Mouse (Mus musculus): ENCODE measurements at regions not wholly inside any gene's neighbourhood (a gene's known extent, or its start where the extent isn't known, plus 50 kb on each side); places are given as distances from the start of the nearest gene placed in this dataset.
A peak's percentile ranks its signal among the peaks of the same experiment; 100 is the strongest.

DNA sequence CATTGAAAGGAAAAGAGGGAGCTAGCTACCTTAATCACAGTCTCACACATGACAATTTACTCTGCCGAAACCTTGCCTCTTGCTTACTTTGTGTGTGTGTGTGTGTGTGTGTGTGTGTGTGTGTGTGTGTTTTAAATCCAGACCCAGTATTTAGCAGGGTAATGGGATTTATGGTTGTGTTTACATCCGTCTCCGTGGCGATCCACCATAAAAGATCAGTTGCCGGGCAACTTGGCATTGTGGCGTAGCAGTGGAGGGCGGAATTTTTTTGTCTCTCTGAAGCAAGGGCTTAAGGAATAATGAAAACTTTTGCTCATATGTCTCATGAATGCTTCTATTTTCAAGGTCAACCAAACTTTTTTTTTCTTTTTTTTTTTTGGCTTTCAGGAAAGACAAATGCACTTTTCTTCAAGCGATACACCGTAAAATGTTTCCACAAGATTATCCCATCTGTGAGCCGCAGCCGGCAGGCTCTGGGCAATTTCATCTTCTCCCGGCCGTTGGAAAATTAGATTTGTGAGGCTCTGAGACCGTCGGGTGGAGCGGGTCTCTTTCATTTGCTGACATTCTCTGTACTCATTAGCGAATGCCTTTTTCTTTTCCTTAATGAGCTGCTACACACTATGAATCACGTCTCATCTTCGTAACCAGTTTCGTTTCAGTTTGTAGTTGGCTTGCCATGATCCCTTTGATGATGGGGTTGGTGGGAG lies 53.9 kb upstream of the Ptch1 start:
- DNase-seq = peak; percentile 11

DNA sequence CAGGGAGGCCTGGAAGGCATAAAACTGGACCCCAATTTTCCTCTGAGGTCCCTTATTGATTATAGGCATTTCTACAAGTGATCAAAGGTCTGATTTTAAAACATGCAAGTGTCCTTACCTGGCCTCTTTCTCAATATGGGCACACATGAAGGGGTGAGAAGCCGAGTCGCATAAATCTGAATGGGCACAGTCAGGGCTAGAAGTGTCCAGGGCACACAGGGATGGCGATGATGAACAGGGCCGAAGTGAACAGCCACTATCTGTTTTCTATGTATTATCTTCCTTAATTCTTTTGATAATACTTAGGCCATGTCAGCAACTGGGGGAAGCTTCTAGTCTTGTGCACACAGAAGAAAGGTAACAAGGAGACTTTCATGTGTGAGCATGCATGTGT lies 54.5 kb upstream of the Ptch1 start:
- no peak for DNase-seq

DNA sequence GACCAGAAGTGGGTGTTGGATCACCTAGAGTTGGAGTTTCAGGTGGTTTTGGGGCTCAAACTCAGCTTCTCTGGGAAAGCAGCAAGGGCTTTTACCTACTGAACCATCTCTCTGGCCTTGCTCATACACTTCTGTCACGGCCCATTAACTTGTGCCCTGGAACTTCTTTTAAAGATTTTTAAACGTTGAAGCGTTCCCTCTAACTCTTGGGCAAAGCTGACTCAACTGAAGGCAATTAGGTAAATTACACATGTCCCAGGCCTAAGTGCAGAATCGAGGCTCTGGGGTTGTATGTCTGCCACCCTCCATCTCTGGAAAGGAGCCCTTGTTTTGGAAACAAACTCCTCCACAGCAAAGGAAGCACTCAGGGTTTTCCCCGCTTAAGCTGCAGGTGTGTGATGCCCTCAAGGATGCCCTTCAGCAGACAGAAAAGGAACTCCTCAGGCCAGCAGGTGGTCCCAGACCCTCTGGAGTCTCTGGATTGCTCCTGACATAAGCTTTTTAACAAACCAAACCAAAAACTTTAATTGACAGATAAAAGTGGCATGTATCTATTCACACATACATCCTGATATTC lies 58.5 kb upstream of the Ptch1 start:
- DNase-seq = no peak

- no peak for DNase-seq
These were observed 60.9 kb upstream of the Ptch1 start for GRCm38 (mm10) chr13:63634294-63634693.

GRCm38 (mm10) chr13:63641649-63642226 lies 68.3 kb upstream of the Ptch1 start:
- DNase-seq = no peak

DNA sequence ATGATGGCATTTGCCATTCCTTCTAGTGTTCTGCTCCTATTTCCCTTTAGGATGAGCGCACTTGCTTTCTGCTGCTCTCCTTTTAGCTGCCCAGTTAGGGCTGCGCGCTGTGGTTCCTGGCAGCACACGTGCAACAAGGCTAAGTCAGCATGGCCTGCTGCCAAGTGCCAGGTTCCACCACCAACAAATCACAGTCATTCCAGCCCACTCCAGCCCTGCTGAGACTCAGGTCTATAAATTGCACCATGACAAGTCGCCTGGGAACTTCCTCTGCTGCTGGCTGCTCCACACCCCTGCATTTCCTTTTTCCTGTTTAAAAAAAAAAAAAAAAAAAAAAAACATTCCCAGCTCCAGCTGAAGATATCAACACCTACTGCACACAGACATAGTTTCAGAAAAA lies 69.2 kb upstream of the Ptch1 start:
- DNase-seq = peak; percentile 24

- no peak for DNase-seq
These were observed 70.0 kb upstream of the Ptch1 start for GRCm38 (mm10) chr13:63643394-63643793.

DNA sequence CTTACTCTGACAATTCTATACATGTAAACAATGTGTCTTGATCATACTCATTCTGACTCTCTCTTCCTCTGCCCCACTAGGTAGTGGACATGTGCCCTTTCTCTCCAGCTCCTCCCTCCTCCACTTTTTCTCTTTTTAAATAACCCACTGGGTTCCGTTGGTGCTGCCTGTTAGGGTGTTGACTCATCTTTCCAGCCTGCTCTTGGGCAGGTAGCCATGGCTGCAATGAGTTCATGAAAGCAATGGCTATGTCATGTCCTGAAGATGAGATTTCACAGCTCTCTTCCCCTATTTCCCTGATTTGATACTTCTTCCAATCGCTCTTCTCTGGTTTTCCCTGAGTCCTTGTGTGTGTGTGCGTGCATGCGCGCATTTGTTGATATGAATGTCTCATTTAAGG lies 70.9 kb upstream of the Ptch1 start:
- no peak for DNase-seq

- no peak for DNase-seq
These were observed 75.8 kb upstream of the Ptch1 start for GRCm38 (mm10) chr13:63649058-63649647.

GRCm38 (mm10) chr13:63654514-63654913 lies 81.1 kb upstream of the Ptch1 start:
- DNase-seq = no peak

DNA sequence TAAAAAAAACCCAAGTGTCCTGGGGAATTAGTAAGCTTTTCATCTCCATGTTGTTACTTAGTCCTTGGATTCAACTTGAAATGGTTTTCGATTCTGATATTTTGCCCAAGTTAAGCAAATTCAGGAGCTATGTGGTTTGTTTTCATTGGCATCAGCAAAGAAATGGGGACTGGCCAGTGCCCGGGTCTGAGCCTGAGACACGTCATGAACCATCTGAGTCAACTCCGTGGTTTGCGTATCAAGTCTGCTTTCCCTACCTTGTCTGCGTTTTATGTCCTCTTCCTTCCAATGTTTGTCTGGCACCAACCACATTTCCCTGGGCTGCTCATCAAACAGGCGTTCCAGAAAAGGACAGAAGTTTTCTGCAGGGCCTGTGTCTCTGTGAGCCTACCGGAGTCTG lies 83.7 kb upstream of the Ptch1 start:
- DNase-seq = no peak

- DNase-seq = no peak
These were observed 86.0 kb upstream of the Ptch1 start for GRCm38 (mm10) chr13:63659412-63659811.

DNA sequence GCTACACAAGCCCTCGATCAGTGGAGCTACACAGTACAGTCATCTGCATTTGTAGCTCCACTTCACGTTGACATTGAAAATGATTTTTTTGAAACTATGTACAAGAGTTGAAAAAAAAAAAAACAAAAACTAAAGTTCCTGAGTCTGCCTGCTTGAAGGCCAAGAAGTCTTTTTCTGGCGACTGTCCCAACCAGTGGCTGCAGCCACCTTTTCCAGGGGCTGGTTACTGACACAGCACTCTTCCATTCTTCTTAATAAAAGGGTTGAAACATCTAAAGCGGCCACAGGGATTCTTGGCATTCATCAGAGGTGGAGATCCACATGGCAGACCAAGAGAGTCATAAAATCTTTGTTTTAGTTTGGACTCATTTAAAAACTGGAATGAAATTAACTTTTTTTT lies 87.0 kb upstream of the Ptch1 start:
- no peak for DNase-seq

DNA sequence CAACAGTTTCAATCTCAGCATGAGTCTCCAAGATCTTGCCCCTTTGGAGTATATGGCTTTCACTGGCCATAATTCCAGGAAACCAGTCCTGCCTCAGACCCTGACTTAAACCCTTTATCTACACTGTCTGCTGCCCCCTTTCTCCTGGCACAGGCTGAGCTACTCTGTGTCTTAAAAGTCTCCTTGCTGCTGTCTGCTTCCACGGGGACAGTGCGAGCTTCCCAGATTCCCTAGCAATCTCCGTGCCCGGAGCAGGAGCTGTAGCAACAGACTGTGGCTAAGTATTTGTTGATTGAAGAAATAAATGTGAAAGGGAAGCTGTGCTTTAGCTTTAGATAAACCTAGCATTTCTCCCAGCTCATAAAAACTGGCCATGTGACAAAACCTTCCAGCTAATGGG lies 95.2 kb upstream of the Ptch1 start:
- DNase-seq = no peak

- DNase-seq = no peak
These were observed 95.6 kb upstream of the Ptch1 start for GRCm38 (mm10) chr13:63669031-63669430.

- no peak for DNase-seq
These were observed 99.0 kb upstream of the Ptch1 start for GRCm38 (mm10) chr13:63672425-63672824.

DNA sequence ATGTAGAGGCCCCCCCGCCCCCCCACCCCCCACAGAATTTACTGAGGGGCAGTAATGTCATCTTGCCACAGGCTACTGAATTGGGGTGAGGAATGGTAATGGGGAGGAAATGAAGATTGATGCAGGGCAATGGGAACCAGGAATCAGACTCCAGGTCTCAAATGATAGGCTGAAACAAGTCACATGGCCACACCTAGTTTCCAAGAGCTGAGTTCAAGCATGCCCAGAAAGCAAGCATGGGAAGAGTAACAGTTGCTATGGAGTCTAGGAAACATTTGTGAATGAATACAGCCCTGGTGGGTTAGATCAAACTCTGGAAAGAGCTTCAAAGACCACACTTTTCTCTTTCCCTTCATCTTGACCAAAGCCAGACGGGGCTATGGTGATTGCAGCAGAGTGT lies 104.3 kb upstream of the Ptch1 start:
- DNase-seq = no peak

- DNase-seq = no peak
These were observed 105.2 kb upstream of the Ptch1 start for GRCm38 (mm10) chr13:63678265-63679260.

DNA sequence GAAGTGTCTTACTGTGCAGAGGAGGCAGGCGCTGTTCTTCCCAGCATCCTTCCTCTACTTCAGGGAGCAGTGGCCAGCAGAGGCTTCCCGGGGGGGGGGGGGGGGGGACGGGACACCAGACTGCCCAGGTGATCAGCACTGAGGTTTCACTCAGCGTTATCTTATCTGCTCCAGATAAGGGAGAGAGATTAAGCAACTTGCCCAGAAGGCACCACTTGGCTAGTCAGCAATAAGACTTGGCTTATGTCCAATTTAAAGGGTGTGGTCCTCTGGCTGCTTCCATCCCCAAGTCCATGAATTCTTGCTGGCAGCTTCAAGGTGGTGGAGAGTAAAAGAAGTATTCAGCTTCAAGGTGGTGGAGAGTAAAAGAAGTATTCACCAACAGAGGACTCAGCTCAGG lies 108.9 kb upstream of the Ptch1 start:
- DNase-seq = no peak

DNA sequence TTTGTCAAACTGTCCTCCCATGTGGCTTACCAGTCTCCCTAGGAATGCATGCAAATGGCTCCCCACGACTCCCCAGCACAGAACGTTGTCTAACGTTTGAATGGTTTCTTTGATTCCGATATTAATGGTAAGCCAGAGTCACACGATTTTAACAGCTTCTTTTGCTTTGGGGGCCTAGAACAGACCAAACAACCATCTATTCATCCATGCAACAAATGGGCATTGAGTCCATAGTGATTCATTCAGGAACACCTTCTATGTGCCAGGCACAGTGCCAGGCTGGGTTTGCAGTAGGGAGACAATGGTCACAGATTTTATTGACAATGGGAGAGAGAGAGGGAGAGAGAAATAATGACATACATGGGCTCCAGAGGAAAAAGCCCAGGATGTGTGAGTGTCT lies 118.6 kb upstream of the Ptch1 start:
- DNase-seq = peak; percentile 33

DNA sequence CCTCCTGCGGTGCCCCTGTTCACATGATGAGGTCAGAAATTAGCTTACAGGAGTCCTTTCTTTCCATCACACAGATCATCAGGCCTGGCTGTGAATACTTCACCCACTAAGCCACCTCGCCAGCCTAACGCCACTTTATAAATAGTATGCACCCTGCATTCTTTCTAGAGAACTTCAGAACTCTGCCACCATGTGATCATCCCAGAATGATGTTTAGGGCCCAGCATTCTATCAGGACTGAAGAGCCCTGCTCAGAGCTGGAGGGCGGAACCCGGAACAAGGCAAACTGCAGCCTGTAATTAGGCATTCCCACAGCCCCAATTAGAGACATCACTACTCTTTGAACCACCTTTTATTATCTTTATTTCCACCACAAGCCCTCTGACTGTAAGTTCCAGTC lies 120.2 kb upstream of the Ptch1 start:
- no peak for DNase-seq

GRCm38 (mm10) chr13:63696399-63696798 lies 118.6 kb upstream of the Ercc6l2 start:
- no peak for DNase-seq

GRCm38 (mm10) chr13:63699624-63700023 lies 115.4 kb upstream of the Ercc6l2 start:
- DNase-seq = no peak

All from right cerebral cortex, postnatal 4 days (tissue).